Mouse (Mus musculus) heart, adult 11 months (tissue): ENCODE measurements around the gene Adamtsl1.
A peak's percentile ranks its signal among the peaks of the same experiment; 100 is the strongest.

Experiments used
- DNase-seq: peaks from one replicate; pipeline ENCODE4 v3.0.0; 2022

The Adamtsl1 gene

DNA sequence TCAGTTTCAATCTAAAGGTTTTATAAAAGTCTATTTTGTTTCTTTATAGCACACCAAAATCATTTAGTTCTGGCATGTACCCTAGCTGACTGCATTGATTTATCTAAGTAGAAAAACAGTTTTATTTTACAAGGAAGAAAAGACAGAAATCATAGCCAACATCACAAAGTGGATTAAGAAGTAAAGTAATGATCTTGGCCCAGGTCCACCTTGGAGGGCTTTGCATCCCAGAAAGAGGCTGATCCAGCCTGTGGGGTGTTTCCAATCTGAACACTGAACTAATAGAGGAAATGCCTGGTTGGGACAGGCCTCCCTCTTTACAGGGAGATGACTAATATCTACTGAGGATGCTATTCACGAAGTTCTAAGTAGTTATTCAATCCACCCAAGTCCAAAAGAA is 163.6 kb downstream of the Adamtsl1 start:
- DNase-seq, result no peak

DNA sequence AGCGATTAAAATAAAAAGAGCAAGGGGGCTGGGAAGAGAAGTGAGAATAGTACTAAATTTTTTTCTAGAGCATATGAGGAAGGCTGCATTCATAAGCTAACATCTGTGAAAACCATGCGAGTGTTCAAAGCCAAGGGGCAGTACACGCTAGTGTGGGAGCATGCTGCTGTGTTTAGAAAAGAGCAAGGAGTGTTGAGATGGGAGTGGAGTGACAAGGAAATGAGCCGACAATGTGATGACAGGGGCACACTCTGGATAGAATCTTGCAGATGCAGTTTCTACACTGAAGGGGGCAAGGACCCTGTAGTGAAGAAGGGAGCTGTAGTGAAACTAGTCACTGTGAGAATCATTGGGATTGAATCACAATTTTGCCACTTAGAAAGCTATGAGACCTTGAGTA is 172.2 kb downstream of the Adamtsl1 start:
- DNase-seq, result no peak

DNA sequence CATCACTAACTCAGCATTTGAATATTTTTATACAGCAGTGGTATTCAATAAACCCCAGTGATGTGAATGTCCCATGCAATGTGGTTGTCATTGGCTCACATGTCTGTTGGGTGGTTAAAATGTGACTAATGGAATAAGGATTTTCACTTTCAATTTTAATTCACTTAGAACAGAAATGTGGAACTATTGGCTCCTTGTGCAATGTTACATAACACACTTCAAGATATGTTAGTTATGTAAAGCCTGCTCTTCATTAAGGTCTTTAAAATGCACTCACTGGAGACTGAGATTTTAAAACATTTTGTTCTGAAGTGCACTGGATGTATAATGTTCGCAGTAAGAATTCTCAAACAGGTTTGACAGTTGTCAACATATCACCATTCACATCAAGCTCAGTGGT is 181.3 kb downstream of the Adamtsl1 start:
- no peak for DNase-seq

DNA sequence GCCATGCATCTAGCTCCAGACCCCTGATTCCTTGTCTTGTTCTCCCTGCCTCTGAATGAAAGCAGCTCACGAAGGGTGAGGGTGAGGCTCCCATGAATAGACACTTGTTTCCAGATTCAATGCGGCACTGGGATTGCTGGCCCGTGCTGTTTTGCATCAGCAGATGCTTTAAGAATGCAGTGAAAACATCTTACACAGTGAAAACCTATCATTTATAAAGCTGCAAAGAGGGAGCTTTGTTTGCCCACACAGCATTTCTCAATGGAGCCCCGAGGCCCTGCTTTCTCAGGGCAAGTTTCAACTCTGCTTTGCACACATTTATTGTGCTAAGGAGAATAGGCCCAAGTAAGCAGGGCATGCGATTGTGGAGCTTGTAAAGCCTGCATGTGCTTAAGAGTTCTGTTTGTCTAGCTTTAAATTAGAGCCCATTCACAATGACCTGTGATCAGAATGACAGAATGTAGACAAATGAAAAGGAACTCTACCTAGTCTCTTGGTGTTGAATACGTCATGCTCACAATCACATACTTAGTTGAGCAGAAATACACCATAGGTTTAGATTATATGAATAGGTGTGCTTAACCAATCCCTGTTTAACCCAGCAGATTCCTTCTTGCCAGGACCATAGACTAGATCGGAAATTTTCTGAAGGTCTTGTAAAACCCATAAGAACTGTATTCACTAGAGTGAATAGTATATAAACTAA is 193.5 kb downstream of the Adamtsl1 start:
- DNase-seq, result no peak

DNA sequence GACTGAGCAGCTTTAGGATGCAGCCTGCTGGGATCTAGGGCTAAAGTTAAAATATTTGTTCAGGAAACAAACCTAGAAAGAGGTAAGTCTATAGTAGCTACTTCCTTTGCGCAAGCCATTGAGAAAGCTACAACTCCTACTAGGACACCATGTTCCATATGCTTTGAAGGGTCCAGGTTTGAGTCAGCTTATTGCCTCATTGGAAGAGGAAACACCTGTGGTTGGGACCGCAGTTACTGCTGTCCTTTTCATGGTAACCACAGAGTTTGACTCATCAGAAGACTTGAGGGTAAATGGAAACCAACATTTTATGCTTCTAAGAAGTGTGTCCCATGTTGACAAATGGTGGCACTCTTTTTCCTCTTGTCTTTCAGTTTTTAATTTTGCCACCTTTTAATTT is 195.7 kb downstream of the Adamtsl1 start:
- DNase-seq, result no peak

DNA sequence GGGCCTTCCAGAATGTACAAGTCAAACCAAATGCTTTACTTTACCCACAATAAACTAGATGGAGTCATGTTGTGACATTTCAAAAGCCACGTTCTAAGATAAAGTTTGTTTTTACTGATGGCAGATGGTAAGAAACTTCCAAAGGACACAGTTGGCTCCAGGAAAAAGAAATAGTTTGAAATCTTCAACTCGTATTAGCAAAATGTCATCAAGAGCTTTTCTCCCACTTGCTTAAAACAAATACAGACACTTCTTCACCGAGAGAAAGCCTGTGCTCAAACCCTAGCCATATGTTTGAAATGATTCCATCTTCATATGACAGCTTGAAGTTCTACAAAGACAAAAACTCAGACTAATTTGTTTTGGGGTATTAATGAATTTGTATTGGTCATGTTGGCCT is 211.0 kb downstream of the Adamtsl1 start:
- DNase-seq, result no peak

DNA sequence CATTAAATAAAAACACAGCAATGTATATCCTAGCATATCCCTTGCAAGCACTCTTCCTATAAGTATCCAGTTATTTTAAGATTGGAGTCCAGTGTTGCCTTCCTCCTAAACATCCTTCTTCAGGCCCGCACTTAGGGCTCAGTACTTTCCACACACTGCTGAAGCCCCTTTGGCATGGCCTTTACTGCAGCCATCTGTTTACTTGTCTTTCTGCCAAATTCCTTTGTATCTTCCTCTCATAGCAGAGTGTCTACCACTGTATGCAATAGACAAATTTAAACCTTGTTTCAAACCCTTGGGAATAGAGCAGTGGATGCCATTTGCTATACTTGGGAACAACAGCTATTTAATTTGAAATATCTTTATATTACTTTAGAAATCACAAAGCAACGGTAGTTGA is 213.8 kb downstream of the Adamtsl1 start:
- no peak for DNase-seq

DNA sequence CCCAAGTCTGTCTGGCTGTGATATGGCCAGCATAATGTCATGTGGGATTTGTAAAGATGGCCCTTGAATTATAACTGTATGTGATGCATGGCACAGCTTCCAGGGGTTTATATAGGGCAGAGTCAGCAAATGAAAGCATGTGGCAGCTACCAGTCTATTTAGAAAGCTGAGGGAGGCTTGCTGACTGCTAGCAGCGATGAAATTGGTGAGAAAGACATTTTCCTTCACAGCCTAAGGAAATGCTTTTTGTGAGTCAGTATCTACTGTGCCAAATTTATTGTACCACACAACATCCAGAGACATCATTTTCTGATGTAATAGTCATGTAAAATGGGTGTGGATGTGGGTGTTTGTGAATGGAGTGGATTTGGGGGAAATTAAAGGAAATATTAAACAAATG is 214.4 kb downstream of the Adamtsl1 start:
- DNase-seq, result no peak

DNA sequence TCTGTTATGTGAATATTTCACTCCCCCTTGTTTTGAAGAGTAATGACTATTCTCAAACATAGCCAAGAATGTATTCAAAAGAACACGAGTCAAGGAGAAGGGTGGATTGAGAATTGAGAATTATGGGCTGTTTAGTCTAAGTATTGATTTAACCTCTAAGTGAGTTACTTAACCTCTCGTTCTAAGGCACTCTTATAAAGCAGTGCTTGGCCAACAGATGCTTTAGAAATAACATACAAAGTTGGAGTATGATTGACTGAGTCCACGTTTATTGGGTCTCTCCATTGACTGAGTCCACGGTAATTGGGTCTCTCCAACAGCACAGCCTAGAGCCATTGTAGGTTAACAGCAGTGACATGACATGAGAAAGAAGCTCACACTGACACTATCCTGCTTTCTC is 226.5 kb downstream of the Adamtsl1 start:
- no peak for DNase-seq

DNA sequence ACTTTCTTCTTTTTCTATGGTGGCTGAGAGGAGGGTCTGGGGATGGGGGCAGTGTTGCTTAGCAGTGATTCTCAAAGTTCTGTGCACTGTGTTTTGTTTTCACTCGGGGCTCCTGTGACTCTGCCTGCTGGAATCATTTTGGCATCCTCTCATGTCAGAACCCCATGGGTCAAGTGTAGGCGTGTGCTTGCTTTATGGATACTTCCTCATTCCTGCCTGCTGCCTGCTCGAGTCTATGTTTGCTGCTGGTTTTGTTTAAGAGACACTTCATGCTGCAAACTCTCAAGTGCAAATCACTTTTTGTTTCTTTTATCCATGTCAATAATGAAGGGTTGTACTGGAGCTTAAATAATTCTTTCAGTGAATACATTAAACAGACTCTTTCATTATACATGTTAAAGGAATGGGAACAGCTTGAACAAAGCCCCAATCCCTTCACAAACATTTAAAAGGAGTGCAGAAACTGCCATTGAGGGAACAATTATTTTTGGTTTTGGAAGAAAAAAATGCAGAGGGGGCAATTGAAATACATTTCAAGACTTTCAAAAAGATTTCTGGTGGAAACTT is 227.9 kb downstream of the Adamtsl1 start:
- no peak for DNase-seq

DNA sequence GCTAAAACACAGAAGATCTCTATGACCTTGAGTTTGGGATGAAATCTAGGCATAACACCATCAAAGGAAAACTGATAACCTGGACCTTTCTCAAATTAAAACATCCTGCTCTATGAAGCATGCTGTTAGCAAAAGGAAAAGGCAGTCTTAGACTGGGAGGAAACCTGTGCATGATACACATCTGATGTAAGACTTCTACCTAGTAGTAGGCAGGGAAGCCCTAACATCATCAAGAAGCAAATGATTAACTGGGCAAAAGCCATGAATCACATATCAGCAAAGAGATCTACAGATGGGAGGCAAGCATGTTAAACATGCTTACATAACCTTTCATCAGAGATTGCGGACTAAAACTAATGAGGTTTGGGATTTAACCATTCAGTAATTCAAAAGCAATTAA is 229.5 kb downstream of the Adamtsl1 start:
- DNase-seq, result no peak

DNA sequence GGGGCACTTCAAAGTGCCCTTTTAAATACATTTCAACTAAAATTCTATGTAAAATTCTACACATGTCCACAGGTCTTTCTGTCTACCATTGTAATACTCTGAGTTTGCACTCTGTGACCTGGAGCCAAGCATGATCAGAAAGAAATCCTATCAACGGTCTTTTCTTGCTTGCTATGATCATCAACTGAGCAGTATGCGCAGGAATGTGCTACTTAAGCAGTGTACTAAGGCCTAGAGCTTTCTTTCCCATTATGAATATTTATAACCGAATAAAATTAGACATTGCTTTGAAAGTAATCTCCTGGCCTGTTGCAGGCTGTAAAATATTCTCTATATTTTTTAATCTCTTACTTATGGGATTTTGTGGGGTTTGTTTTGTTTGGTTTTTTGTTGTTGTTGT is 248.7 kb downstream of the Adamtsl1 start:
- DNase-seq, result no peak

DNA sequence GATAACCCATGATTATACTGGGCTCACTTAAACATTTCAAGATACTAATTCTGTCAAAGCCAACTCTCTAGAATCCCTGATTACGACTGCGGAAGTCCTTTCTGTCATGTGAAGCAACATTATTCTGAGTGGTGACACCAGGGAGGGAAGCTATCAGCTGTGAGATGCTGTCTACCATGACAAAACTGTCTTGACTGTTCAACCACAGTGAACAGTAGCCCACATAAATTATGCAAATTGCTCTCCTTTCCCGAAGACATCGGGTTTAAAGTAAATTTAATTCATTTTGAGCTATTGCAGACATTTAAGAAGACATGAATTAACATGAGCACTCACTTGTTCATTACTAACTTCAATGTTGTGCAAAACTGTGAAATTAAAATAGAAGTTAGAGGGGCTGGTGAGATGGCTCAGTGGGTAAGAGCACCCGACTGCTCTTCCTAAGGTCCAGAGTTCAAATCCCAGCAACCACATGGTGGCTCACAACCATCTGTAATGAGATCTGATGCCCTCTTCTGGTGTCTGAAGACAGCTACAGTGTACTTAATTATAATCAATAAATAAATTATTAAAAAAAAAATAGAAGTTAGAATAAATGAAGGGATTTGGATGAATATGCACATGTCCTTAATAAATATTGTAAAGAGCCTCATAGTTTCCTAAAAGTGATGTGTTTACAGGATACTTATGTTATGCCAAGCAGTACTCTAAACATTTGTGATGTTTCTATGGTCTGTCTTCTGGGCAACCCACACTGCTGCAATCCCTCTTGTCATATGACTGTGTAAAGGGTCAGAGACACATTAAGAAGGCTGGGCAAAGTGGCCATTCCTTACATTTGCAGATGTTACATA is 249.4 kb downstream of the Adamtsl1 start:
- DNase-seq, result no peak

DNA sequence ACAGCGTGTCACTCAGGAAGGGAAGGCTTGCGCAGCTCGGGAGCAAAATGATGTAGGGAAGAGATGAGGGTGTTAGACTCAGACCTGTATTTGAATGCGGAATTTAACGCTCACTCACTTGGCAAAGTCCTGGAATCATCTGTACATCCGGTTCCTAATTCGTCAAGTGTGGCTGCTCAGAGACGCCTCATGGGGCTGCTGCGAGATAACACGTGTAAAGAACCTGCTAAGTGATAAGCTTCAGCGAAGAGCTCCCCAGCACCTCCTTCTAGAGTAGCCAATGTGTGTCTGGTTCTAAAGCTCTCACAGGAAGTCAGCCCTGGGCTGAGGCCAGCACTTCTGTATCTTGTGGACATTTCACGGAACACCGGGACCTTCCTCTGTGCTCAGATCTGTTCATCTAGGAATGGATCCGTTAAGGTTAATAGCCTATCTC is 250.1 kb downstream of the Adamtsl1 start:
- no peak for DNase-seq

DNA sequence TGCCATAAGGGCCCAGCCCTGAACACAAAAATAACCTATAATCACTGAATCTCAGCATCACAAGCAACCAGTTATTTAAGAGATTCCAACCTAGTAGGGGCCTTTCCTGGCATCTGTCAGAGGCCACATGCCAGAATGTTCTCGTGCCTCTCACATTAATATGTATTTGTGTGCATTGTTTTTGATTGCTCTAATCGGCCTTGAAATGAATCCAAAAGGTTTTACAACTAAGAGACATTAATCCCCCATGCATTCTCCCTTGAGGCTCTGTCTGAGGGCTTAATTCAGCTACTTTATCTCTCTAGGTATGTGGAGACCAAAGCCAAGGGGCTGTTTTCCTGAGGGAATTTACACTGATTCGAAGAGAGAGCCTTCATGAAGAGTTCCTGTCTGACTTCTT is 250.5 kb downstream of the Adamtsl1 start:
- no peak for DNase-seq

DNA sequence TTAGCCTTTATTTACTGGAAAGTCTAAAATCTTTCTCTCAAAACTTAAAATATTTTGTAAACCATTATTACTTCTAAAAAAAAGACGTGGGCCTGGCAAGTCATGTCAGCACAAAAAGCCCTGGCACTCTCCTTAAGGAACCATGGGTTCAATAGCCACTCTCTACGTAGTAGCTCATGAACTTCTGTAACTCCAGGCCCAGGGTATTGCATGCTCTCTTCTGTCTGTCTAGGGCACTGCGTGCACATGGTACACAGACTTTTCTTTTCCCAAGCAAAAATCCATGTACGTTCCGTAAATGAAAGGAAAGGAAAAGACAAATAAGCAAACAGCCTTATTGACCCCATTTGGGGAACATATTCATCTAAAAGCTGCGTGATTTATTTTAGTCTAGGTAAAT is 253.7 kb downstream of the Adamtsl1 start:
- DNase-seq, result no peak

DNA sequence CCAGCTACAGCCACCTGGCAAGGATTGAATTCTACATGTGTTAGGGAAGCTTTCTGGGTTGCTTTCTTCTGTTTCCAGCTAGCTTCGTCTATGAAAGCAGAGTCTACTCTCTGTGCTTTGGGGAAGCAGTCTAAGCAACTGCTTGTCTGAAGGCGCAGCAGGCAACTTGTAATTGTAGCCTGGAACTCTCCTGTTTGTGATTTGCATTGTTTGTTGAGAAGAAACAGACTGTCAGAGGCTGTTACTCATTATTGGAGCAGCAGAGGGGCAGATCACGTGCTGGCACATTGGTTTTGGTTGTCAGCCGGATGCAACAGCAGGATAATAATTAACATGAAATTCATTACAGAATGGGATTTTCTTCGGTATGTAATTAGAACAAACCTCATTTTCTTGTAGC is 254.1 kb downstream of the Adamtsl1 start:
- DNase-seq, result no peak

DNA sequence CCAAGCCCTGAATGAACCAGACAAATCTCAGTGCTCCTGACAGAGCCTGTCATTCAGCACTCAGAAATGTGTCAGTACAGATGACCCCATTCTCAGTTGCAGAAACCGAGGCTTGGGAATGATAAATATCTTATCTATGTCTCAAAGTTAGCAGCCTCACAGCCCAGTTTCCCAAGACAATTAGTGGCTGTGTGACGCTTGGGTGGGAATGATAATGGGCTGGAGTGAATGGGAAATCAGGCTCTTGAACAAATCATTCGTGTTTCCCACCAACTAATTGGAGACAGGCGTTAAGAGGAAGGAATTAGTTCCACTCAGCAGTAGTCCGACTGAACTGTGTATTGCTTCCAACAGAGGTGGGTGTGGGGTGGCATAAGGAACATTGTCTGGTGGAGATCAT is 268.5 kb downstream of the Adamtsl1 start:
- no peak for DNase-seq

DNA sequence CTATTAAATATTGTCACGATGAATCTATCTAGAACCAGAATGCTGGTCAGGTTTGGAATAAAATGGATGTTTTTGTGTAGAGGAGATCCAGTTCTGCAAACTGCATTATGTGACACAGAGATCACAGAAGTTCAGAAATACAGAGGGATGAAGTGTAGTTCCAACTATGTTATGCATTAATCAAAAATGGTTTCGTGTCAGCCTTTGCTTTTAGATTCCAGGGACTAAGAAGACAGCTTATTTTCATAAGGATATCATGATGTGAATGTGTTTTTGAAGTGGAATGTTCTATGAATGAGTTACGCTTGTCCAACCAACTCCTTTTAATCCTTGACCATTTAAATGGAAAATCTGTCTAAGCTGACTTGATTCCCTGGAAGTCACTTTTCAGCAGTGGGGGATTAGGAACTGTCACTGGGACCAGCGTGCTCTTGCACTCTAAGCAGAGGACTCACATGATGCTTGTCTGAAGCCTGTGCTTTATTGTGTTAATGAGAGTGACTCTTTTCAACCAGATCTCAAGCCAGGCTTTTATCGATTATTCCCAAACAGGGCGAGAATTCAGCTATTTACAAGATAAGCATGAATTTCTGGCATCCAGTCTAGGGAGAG is 269.9 kb downstream of the Adamtsl1 start:
- DNase-seq, result no peak

DNA sequence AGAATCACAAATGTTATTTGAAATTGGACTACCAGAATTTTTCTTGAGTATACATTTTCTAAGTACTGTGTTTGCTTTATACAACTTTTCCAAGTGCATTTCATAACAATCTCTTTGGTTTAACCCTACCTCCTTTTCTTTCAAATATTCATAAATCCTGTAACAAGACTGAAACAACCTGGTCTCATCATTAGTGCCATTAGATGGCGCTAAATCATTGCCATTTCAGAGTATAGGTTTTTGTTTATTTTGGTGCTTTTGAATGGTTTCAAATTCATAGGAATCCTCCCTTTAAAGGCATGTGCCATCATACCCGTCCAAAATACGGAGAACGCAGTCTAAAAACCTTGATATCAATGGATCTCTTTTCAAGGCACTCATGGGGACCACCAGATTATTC is 270.5 kb downstream of the Adamtsl1 start:
- no peak for DNase-seq

DNA sequence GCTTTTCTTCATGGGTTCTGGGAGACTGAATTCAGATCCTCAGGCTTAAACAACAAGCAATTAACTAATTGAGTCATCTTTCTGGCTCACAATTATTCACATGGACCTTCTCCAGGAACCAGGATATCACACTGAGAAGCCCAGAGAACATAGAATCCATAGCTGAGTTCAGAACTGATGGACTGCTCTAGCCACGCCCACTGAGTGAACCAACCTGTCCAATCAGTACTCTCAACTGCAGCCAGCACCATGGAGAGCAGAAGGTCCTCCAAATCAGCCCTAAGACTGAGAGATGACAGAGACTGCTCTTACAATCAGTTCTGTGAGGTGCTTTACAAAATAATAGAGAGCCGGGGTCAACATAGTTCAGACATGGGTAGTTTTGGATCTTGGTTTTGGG is 276.3 kb downstream of the Adamtsl1 start:
- no peak for DNase-seq

DNA sequence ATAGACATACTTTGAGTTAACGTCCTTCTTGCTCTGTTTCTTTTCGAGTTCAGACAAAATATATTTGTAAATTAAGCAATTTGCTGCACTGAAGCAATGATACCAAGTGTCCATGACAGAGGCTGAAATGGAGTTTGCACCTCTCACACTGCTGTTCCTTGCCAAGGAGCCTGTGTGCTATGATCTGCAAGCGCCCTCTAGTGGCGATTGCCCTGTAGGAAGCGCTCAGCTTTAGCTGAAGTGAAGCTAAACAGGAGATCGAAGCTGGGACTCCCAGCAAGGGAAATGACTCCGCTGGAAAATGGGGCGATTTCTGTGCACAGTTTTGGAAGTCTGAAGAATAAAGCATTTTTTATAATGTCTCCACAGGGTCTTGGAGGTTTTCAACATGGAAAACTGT is 287.8 kb downstream of the Adamtsl1 start:
- DNase-seq, result peak; percentile 86

DNA sequence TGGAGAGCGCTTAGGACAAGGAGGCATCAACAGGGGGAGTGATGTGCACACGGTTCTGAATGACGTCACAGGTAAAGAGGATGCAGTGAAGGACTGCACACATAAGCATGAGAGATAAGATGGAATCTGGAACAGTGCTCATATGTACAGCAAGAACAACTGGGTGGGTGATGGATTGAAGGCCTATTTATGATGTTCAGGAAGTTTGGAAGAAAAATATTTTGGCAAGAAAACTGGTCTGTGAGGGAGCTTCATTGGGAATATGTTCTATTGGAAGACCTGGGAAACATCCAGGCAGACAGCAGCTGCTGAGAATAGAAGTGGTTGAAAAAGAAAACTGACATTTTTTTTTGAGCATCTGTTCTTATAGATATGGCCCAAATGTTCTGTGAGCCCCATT is 300.4 kb downstream of the Adamtsl1 start:
- DNase-seq, result no peak

DNA sequence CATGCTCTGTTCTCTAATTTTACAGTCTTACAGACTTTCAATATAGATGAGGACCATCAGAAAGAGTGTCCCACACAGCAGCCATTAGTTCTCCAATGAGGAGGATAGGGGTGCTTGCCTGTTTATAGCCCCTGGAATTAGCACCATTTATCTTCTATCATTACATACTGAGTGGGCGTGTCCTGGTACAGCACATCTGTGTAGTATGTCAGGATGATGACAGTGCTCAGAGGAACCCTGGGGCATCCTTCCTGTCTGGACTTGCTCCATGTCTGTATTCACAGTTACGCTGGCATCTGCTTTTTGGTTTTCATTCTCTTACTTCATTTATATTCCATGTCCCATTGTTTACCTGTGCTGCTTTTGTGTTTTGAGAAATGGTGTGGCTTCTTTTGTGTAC is 304.5 kb downstream of the Adamtsl1 start:
- no peak for DNase-seq
